Mouse (Mus musculus) liver, embryonic 14 days (tissue): ENCODE results near the gene Ctnnbl1. TPM values are rescaled to one million over a fixed set of nuclear protein-coding genes. Genes with fewer than 3 reads are reported as not detected.

ENCODE experiments used
- polyA plus RNA-seq: library from polyadenylated mRNA; depleted of rRNA; stranded (reverse); fragments of >200 nt; gene quantifications from 2 replicates; pipeline ENCODE4 v1.2.3, GENCODE M21; 2012; rRNA removed

The Ctnnbl1 gene
- polyA plus RNA-seq: 13.1 and 13.2 TPM in 2 replicates

DNA sequence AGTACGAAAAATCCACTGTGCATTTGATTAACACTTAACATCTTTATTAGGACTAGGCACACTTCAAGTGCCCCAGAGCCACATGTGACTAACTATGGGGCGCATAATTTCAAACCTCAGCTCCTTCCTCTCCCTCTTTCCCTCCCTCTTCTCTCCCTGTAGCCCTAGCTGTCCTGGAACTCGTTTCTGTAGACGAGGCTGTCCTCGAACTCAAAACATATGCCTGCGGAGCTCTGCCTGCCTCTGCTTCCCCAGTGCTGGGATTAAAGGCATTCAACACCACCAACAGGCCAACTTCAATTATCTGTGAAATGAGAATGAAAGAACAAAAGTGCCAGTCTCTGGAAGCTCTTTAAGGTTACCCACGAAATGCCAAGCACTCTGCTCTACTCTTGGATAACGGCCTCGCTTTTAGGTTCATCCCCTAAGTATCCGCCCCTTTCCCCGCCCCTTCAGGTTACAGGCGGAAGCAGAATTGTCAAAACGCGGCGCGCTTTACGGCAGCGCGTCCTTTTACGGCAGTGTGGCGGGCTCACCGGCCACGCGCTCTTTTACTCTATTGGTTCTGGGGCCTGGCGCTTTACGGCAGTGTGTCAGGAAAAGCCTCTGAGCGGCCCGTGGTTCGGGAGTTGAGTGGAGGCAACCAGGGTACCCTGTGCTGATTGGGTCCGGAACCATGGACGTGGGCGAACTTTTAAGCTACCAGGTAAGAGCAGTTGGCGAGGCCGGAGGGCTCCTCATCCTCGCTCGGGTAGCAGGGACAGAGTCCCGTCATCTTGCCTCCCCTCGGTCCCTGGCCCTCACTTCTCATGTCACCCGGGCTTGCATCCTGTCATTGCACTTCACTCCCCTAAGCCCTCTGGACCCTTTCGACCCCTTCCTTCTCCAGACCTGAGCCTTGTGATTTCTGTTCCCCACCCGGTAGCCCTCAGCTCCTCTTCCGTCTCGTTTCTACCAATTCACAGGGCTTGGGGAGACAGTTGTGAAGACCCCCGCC, at the start of gene Ctnnbl1:
Gene Ctnnbl1 (plus strand): TSS at position 548 of the 997 bp plus-strand sequence.

GRCm38 (mm10) chr2:157914105-157914764, 177.0 kb downstream of the Ctnnbl1 start, which contains the start of gene Vstm2l:
Gene Vstm2l (plus strand): TSS chr2:157914653.

Other genes with a start within 250 kb of the Ctnnbl1 start
- 10.4 and 12.2 TPM in 2 replicates for gene Nnat, start 177.3 kb upstream of the Ctnnbl1 start, polyA plus RNA-seq
- gene Blcap, start 166.1 kb upstream of the Ctnnbl1 start, polyA plus RNA-seq: 6.0 and 6.1 TPM in 2 replicates
- gene Vstm2l, start 177.3 kb downstream of the Ctnnbl1 start, polyA plus RNA-seq: 0.03 TPM in 1 of 2 replicates, not detected in the other